Mouse (Mus musculus) limb, embryonic 12.5 days (tissue): Measurements from ENCODE around the gene Phldb2. TPM values are rescaled to one million over a fixed set of nuclear protein-coding genes. Genes with fewer than 3 reads are reported as not detected.

Experiments
- ATAC-seq: fragments of 200-750 bp; cut with Nextera tagmentation; 2 replicates; pipeline ENCODE4 v1.8.0; 2017; ENCODE audit warnings: low read depth, moderate TSS enrichment; ENCODE audit not compliant: insufficient number of reproducible peaks, insufficient read depth, low FRiP score, low TSS enrichment
- H3K27ac ChIP-seq: fragments of 300-500 bp; sonication (generic); 2 replicates; pipeline ENCODE4 v1.5.1; 2016; ENCODE audit warnings: mild to moderate bottlenecking, moderate library complexity
- H3K27me3 ChIP-seq: fragments of 300-500 bp; sonication (generic); 2 replicates; pipeline ENCODE4 v1.6.1; 2016; ENCODE audit warnings: mild to moderate bottlenecking, moderate library complexity
- H3K36me3 ChIP-seq: fragments of 300-500 bp; sonication (generic); 2 replicates; pipeline ENCODE4 v1.6.1; 2016; ENCODE audit warnings: mild to moderate bottlenecking, moderate library complexity
- H3K4me1 ChIP-seq: fragments of 300-500 bp; sonication (generic); replicated peaks from 2 replicates; pipeline ENCODE4 v1.6.1; 2016
- H3K4me2 ChIP-seq: fragments of 300-500 bp; sonication (generic); 2 replicates; pipeline ENCODE4 v1.6.1; 2016; ENCODE audit warnings: mild to moderate bottlenecking, moderate library complexity
- H3K4me3 ChIP-seq: fragments of 300-500 bp; sonication (generic); replicated peaks from 2 replicates; pipeline ENCODE4 v1.5.1; 2016; ENCODE audit warnings: mild to moderate bottlenecking
- H3K9ac ChIP-seq: fragments of 300-500 bp; sonication (generic); replicated peaks from 2 replicates; pipeline ENCODE4 v1.6.1; 2016; ENCODE audit warnings: mild to moderate bottlenecking, moderate library complexity
- H3K9me3 ChIP-seq: fragments of 300-500 bp; sonication (generic); 2 replicates; pipeline ENCODE4 v1.6.1; 2016; ENCODE audit warnings: mild to moderate bottlenecking, moderate library complexity
- WGBS: fragments of 180-500 bp; shearing (Covaris S2); methylation state at CpG from one replicate; pipeline ENCODE4 v1.1.7; 2016; 5-methylcytosine and 5-hydroxymethylcytosine counted together
- polyA plus RNA-seq: library from polyadenylated mRNA; unstranded; fragments of >200 nt; fragmentation: Nextera tagmentation; extraction: Ambion mirVana; gene quantifications from 2 replicates; pipeline ENCODE4 v1.2.1, GENCODE M21; 2016

Gene Phldb2
- polyA plus RNA-seq, 1 experiment from 2014 or later: 75.2 TPM

GRCm38 (mm10) chr16:45890471-45891200 lies 62.8 kb downstream of the Phldb2 start:
- Histone ChIP-seq H3K27me3 (no peaks in the 10 kb centered on the region), H3K4me1 (peaks cover 35% of the 10 kb centered on the region), H3K4me3 (no peak overlapping the region), H3K9me3 (no peaks in the 10 kb centered on the region), H3K4me2 (no peak overlapping the region), H3K36me3 (no peaks in the 10 kb centered on the region), H3K27ac (no peak overlapping the region), H3K9ac (no peak overlapping the region)
- 80% methylated on average over 4 of the region's 4 CpGs for WGBS
- ATAC-seq: no peak

- 40% methylated on average over 4 of the region's 4 CpGs for whole genome bisulfite sequencing
- H3K36me3 ChIP-seq: no peaks in the 10 kb centered on the region
- H3K9me3 ChIP-seq: no peaks in the 10 kb centered on the region
- no peaks in the 10 kb centered on the region for H3K27me3 ChIP-seq
- peaks cover 29% of the 10 kb centered on the region for H3K4me1 ChIP-seq
- H3K4me2 ChIP-seq: no peak overlapping the region
- H3K4me3 ChIP-seq: no peak overlapping the region
- no peak for ATAC-seq
- H3K9ac ChIP-seq: no peak overlapping the region
- H3K27ac ChIP-seq: no peak overlapping the region
Measured at GRCm38 (mm10) chr16:45889636-45890035, 63.8 kb downstream of the Phldb2 start.

GRCm38 (mm10) chr16:45886599-45886998 lies 66.8 kb downstream of the Phldb2 start:
- Histone ChIP-seq H3K27ac (no peak overlapping the region), H3K27me3 (no peaks in the 10 kb centered on the region)
- WGBS: 64% methylated on average over 5 of the region's 5 CpGs

GRCm38 (mm10) chr16:45884194-45884593 lies 69.2 kb downstream of the Phldb2 start:
- Histone ChIP-seq H3K9ac (no peak overlapping the region), H3K4me2 (no peak overlapping the region), H3K36me3 (no peaks in the 10 kb centered on the region), H3K4me1 (peaks cover 21% of the 10 kb centered on the region), H3K27ac (no peak overlapping the region), H3K4me3 (no peak overlapping the region), H3K27me3 (no peaks in the 10 kb centered on the region), H3K9me3 (no peaks in the 10 kb centered on the region)
- ATAC-seq: no peak
- 87% methylated on average over 2 of the region's 2 CpGs for WGBS

More at GRCm38 (mm10) chr16:45886599-45886998, 66.8 kb downstream of the Phldb2 start:
- Histone ChIP-seq H3K9ac (no peak overlapping the region), H3K4me3 (no peak overlapping the region), H3K4me2 (no peak overlapping the region), H3K36me3 (no peaks in the 10 kb centered on the region), H3K4me1 (peaks cover 16% of the 10 kb centered on the region), H3K9me3 (no peaks in the 10 kb centered on the region)
- no peak for ATAC-seq

GRCm38 (mm10) chr16:45881177-45881832 lies 72.1 kb downstream of the Phldb2 start:
- no peak for ATAC-seq
- Histone ChIP-seq H3K4me3 (no peak overlapping the region), H3K36me3 (no peaks in the 10 kb centered on the region), H3K4me1 (peaks cover 25% of the 10 kb centered on the region), H3K27me3 (no peaks in the 10 kb centered on the region), H3K9ac (no peak overlapping the region), H3K27ac (peak overlapping the region; percentile 66), H3K9me3 (no peaks in the 10 kb centered on the region), H3K4me2 (no peak overlapping the region)
- 77% methylated on average over 7 of the region's 7 CpGs for WGBS

- peaks cover 25% of the 10 kb centered on the region for H3K4me1 ChIP-seq
- H3K27me3 ChIP-seq: no peaks in the 10 kb centered on the region
- H3K36me3 ChIP-seq: no peaks in the 10 kb centered on the region
- H3K9me3 ChIP-seq: no peaks in the 10 kb centered on the region
- no peak overlapping the region for H3K9ac ChIP-seq
- no peak overlapping the region for H3K4me3 ChIP-seq
- peak overlapping the region; percentile 45; the same call in 1 of the 2 replicates for H3K27ac ChIP-seq
- H3K4me2 ChIP-seq: no peak overlapping the region
- ATAC-seq: peak; percentile 79; the same call in 1 of the 2 replicates
- 42% methylated on average over 6 of the region's 6 CpGs for WGBS
Measured at GRCm38 (mm10) chr16:45880101-45880751, 73.2 kb downstream of the Phldb2 start.

GRCm38 (mm10) chr16:45877739-45878138 lies 75.7 kb downstream of the Phldb2 start:
- Histone ChIP-seq H3K4me2 (no peak overlapping the region), H3K4me3 (no peak overlapping the region), H3K36me3 (no peaks in the 10 kb centered on the region), H3K9me3 (no peaks in the 10 kb centered on the region), H3K27ac (no peak overlapping the region), H3K9ac (no peak overlapping the region), H3K27me3 (no peaks in the 10 kb centered on the region), H3K4me1 (peaks cover 25% of the 10 kb centered on the region)
- ATAC-seq: no peak
- 72% methylated on average over 1 of the region's 1 CpGs for WGBS

- Histone ChIP-seq H3K9ac (no peak overlapping the region), H3K27ac (0 out of 2 replicates have a peak overlapping the region, but pooled peaks have one; percentile 67), H3K4me2 (no peak overlapping the region), H3K4me3 (no peak overlapping the region), H3K36me3 (no peaks in the 10 kb centered on the region), H3K9me3 (no peaks in the 10 kb centered on the region), H3K4me1 (peaks cover 25% of the 10 kb centered on the region), H3K27me3 (no peaks in the 10 kb centered on the region)
- 52% methylated on average over 5 of the region's 5 CpGs for WGBS
- peak; percentile 57; the same call in 1 of the 2 replicates for ATAC-seq
Measured at GRCm38 (mm10) chr16:45877171-45877570, 76.2 kb downstream of the Phldb2 start.

GRCm38 (mm10) chr16:45873397-45873796 lies 80.0 kb downstream of the Phldb2 start:
- Histone ChIP-seq H3K27me3 (no peaks in the 10 kb centered on the region), H3K9me3 (no peaks in the 10 kb centered on the region), H3K36me3 (no peaks in the 10 kb centered on the region), H3K9ac (no peak overlapping the region), H3K4me3 (no peak overlapping the region), H3K4me2 (no peak overlapping the region), H3K4me1 (peaks cover 19% of the 10 kb centered on the region), H3K27ac (no peak overlapping the region)
- 79% methylated on average over 4 of the region's 4 CpGs for WGBS
- ATAC-seq: no peak

GRCm38 (mm10) chr16:45871286-45871976 lies 82.0 kb downstream of the Phldb2 start:
- Histone ChIP-seq H3K4me1 (peaks cover 7% of the 10 kb centered on the region), H3K4me3 (no peak overlapping the region), H3K9ac (no peak overlapping the region), H3K27ac (no peak overlapping the region), H3K9me3 (no peaks in the 10 kb centered on the region), H3K36me3 (no peaks in the 10 kb centered on the region), H3K27me3 (no peaks in the 10 kb centered on the region), H3K4me2 (no peak overlapping the region)
- WGBS: 68% methylated on average over 10 of the region's 10 CpGs
- no peak for ATAC-seq

- ATAC-seq: no peak
- WGBS: 24% methylated on average over 2 of the region's 2 CpGs
Measured at GRCm38 (mm10) chr16:45870651-45871050, 82.7 kb downstream of the Phldb2 start.

More at GRCm38 (mm10) chr16:45870651-45871050, 82.7 kb downstream of the Phldb2 start:
- Histone ChIP-seq H3K27me3 (no peaks in the 10 kb centered on the region), H3K9me3 (no peaks in the 10 kb centered on the region), H3K4me2 (no peak overlapping the region), H3K9ac (no peak overlapping the region), H3K27ac (no peak overlapping the region), H3K4me3 (no peak overlapping the region), H3K4me1 (peaks cover 7% of the 10 kb centered on the region), H3K36me3 (no peaks in the 10 kb centered on the region)
